Mouse (Mus musculus) heart, postnatal 0 days (tissue): ENCODE results near the gene Lrrn2. TPM values are rescaled to one million over a fixed set of nuclear protein-coding genes. Genes with fewer than 3 reads are reported as not detected.

ENCODE experiments used
- ATAC-seq: fragments of 200-750 bp; cut with Nextera tagmentation; 2 replicates; pipeline ENCODE4 v1.8.0; 2017; ENCODE audit warnings: low read depth, moderate number of reproducible peaks, moderate library complexity; ENCODE audit not compliant: insufficient read depth
- DNase-seq: peaks from one replicate; pipeline ENCODE4 v3.0.0-alpha.2; 2016; ENCODE audit warnings: low spot score
- H3K27ac ChIP-seq: fragments of 300-500 bp; sonication (generic); 2 replicates; pipeline ENCODE4 v1.5.1; 2014; ENCODE audit warnings: low read depth, mild to moderate bottlenecking
- H3K27me3 ChIP-seq: fragments of 300-500 bp; sonication (generic); 2 replicates; pipeline ENCODE4 v1.6.1; 2014; ENCODE audit warnings: low read length, mixed read lengths; ENCODE audit not compliant: control insufficient read depth, insufficient read depth
- H3K36me3 ChIP-seq: fragments of 300-500 bp; sonication (generic); replicated peaks from 2 replicates; pipeline ENCODE4 v1.6.1; 2014; ENCODE audit warnings: low read length, mixed read lengths; ENCODE audit not compliant: control insufficient read depth, insufficient read depth
- H3K4me1 ChIP-seq: fragments of 300-500 bp; sonication (generic); 2 replicates; pipeline ENCODE4 v1.6.1; 2014; ENCODE audit warnings: antibody characterized with exemption; ENCODE audit not compliant: control insufficient read depth, insufficient read depth
- H3K4me2 ChIP-seq: fragments of 300-500 bp; sonication (generic); 2 replicates; pipeline ENCODE4 v1.6.1; 2014; ENCODE audit warnings: low read depth, mild to moderate bottlenecking, low read length, moderate library complexity
- H3K4me3 ChIP-seq: fragments of 300-500 bp; sonication (generic); 2 replicates; pipeline ENCODE4 v1.5.1; 2014; ENCODE audit warnings: low read depth, low read length
- H3K9ac ChIP-seq: fragments of 300-500 bp; sonication (generic); replicated peaks from 2 replicates; pipeline ENCODE4 v1.6.1; 2014; ENCODE audit warnings: low read depth, low read length, mixed read lengths
- H3K9me3 ChIP-seq: fragments of 300-500 bp; sonication (generic); replicated peaks from 2 replicates; pipeline ENCODE4 v1.6.1; 2016; ENCODE audit warnings: low read length; ENCODE audit not compliant: control insufficient read depth
- CTCF ChIP-seq: IDR thresholded peaks from 2 replicates; pipeline ENCODE4 v1.5.1; 2016; ENCODE audit warnings: antibody characterized with exemption, control low read depth, low read depth
- EP300 ChIP-seq: IDR thresholded peaks from 2 replicates; pipeline ENCODE4 v1.6.1; 2016; ENCODE audit warnings: antibody characterized with exemption, low read depth
- WGBS: fragments of 180-500 bp; shearing (Covaris S2); extraction: QIAGEN DNeasy Blood & Tissue Kit; methylation state at CpG from one replicate; pipeline ENCODE4 v1.1.7; 2014; 5-methylcytosine and 5-hydroxymethylcytosine counted together
- polyA plus RNA-seq: library from polyadenylated mRNA; unstranded; fragments of >200 nt; fragmentation: Nextera tagmentation; extraction: Ambion mirVana; gene quantifications from 2 replicates; pipeline ENCODE4 v1.2.1, GENCODE M21; 2015
- total RNA-seq: library from RNA; depleted of rRNA; stranded (reverse); fragments of >200 nt; gene quantifications from 2 replicates; pipeline ENCODE4 v1.2.3, GENCODE M21; 2014; ENCODE audit warnings: low replicate concordance

Lrrn2 gene
- total and polyA plus RNA-seq, 2 experiments from 2014 or later = 5.0 to 7.0 TPM

DNA sequence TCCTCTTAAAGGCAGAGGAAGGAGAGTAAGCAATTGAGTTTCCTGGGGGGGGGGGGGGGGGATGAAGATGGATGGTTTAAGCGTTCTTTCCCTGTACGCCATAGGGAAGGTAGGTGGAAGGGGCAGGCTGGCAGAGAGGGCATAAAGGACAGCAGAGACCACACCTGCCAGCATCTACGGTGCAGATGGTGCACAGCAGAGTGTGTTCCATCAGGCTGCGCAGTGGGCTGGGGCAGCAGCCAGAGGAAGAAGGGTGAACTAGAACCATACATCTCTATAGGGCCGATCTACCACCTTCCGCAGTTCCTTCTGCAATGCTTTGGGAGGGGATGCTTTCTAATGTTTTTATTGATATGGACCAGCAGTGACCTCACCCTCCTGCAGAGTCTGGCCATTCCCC lies 19.0 kb downstream of the Lrrn2 start:
- no peak overlapping the region for H3K9ac ChIP-seq
- no peaks in the 10 kb centered on the region for H3K27me3 ChIP-seq

DNA sequence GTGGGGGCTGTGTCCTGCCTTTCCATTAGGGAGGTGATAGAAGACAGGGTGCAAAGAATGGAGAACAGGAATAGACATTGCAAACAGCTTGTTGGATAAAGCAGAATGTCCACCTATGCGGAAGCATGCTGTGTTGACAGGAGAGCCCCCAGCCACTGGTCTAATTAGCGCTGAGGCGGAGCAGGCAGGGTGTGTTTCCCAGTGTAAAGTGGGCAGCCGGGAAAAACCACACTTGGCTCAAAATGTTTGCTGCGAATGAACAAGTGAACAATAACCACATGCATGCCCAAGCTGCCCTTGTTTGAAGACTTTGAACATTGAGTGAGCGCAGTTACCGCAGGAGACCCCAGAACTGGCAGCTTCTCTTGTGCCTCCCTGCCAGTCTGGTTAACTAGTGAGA lies 19.6 kb downstream of the Lrrn2 start:
- H3K36me3 ChIP-seq = no peaks in the 10 kb centered on the region
- H3K9me3 ChIP-seq = no peaks in the 10 kb centered on the region
- TF ChIP-seq CTCF = no peak
- TF ChIP-seq EP300 = no peak
- no peak overlapping the region for H3K4me3 ChIP-seq
- ATAC-seq (no peak), DNase-seq (no peak)
- H3K27me3 ChIP-seq = no peaks in the 10 kb centered on the region
- no peak overlapping the region for H3K4me2 ChIP-seq
- H3K4me1 ChIP-seq = no peaks in the 10 kb centered on the region
- H3K27ac ChIP-seq = no peak overlapping the region
- WGBS = 61% methylated on average over 7 of the region's 7 CpGs
- no peak overlapping the region for H3K9ac ChIP-seq

More for the DNA sequence above, 19.0 kb downstream of the Lrrn2 start:
- H3K4me2 ChIP-seq = no peak overlapping the region
- TF ChIP-seq CTCF (no peak), EP300 (no peak)
- H3K27ac ChIP-seq = no peak overlapping the region
- H3K36me3 ChIP-seq = no peaks in the 10 kb centered on the region
- no peaks in the 10 kb centered on the region for H3K4me1 ChIP-seq
- no peak overlapping the region for H3K4me3 ChIP-seq
- WGBS = 90% methylated on average over 6 of the region's 6 CpGs
- DNase-seq (no peak), ATAC-seq (no peak)
- H3K9me3 ChIP-seq = no peaks in the 10 kb centered on the region

DNA sequence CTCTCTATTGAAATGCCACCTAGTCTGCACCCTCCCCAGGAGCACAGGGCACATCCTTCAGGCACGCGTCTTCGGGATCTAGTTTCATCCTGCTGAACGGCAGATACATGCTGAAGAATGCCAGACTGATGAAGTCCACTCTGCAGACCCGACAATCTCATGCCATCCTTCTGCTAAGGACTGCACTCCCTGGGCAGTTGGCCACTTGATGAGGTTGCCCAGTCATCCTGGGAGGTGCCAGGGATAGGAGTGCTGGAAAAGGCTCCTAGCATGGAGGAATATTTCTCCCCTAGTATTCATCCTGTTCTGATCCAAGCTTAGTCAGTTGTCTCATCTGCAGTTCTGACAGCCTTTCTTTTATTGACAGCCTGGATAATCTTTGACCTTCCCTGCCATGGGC lies 20.9 kb downstream of the Lrrn2 start:
- WGBS = 74% methylated on average over 5 of the region's 5 CpGs
- ATAC-seq (no peak), DNase-seq (no peak)
- H3K4me1 ChIP-seq = no peaks in the 10 kb centered on the region
- no peak overlapping the region for H3K4me3 ChIP-seq
- H3K36me3 ChIP-seq = no peaks in the 10 kb centered on the region
- H3K9me3 ChIP-seq = no peaks in the 10 kb centered on the region
- H3K27ac ChIP-seq = no peak overlapping the region
- H3K9ac ChIP-seq = no peak overlapping the region
- H3K4me2 ChIP-seq = no peak overlapping the region
- H3K27me3 ChIP-seq = no peaks in the 10 kb centered on the region
- TF ChIP-seq EP300 (no peak), CTCF (no peak)

DNA sequence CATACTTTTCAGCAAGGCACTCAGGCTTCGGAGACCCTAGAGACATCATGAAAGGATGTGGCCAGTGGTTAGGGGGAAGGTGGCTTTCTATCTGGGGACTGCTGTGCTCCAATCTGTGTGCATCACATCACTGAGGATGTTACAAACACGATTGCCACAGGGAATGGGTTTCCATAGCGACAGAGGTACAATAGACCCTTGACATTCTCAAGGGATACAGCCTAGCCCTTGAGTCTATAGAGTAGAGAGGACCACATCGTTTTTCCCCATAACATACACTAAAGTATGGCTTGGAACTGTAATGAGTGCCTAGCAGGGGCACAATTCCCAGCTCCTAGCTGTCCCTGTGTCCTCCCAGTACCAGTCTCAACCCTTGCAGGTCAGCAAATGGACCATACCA lies 23.4 kb downstream of the Lrrn2 start:
- ATAC-seq = no peak
- no peak for TF ChIP-seq CTCF
- TF ChIP-seq EP300 = no peak
- Histone ChIP-seq H3K9ac (no peak overlapping the region), H3K4me3 (no peak overlapping the region), H3K27me3 (no peaks in the 10 kb centered on the region), H3K36me3 (no peaks in the 10 kb centered on the region), H3K9me3 (no peaks in the 10 kb centered on the region), H3K27ac (no peak overlapping the region), H3K4me2 (no peak overlapping the region), H3K4me1 (no peaks in the 10 kb centered on the region)
- WGBS = 72% methylated on average over 4 of the region's 4 CpGs
- DNase-seq = no peak

DNA sequence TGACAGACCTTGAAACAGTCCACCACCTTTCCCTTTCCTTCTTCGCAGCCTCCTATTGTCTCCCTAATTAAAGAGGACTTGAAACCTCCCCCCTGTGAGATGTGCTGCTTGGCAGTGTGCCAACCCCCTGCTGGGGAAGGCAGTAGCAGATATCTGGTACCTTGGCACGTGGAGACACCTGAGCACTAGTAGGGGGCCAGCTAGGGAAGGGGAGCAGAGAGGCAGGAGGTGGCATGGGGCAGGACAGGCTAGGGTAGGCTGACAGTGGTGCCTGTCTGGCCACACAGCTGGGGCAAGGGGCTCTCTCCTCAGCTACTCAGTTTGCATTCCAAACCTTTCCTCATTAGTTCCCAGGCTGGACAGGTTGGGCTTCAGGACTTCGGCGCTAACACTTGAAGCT lies 29.0 kb downstream of the Lrrn2 start:
- H3K9ac ChIP-seq = no peak overlapping the region
- no peaks in the 10 kb centered on the region for H3K4me1 ChIP-seq
- no peak for TF ChIP-seq EP300
- no peak for TF ChIP-seq CTCF
- 59% methylated on average over 4 of the region's 4 CpGs for WGBS
- H3K36me3 ChIP-seq = no peaks in the 10 kb centered on the region
- ATAC-seq (no peak), DNase-seq (no peak)
- H3K4me3 ChIP-seq = no peak overlapping the region
- no peaks in the 10 kb centered on the region for H3K9me3 ChIP-seq
- H3K27ac ChIP-seq = no peak overlapping the region
- H3K4me2 ChIP-seq = no peak overlapping the region
- H3K27me3 ChIP-seq = no peaks in the 10 kb centered on the region

DNA sequence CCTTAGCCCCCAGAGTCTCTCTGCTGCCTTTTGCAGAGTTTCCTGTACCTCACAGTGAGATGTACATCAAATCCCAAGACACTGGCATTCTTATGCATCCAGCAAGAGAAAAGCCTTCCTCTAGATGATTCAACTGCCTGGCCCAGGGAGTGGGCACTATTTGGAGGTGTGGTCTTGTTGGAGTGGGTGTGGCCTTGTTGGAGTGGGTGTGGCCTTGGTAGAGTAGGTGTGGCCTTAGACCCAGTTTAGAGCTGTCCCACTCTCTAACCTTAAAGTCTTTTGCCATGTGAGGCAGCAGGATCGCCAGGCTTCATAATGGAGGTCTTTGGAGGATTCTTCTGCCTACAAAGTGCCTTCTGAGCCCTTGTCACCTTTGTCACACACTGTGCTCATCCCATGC lies 29.9 kb downstream of the Lrrn2 start:
- DNase-seq (no peak), ATAC-seq (no peak)
- WGBS = 75% methylated on average over 1 of the region's 1 CpGs
- Histone ChIP-seq H3K9me3 (no peaks in the 10 kb centered on the region), H3K27ac (no peak overlapping the region), H3K9ac (no peak overlapping the region), H3K36me3 (no peaks in the 10 kb centered on the region), H3K4me3 (no peak overlapping the region), H3K4me1 (no peaks in the 10 kb centered on the region), H3K27me3 (no peaks in the 10 kb centered on the region), H3K4me2 (no peak overlapping the region)
- TF ChIP-seq EP300 (no peak), CTCF (no peak)
